Mouse (Mus musculus): ENCODE measurements around the gene BC048507.

DNA sequence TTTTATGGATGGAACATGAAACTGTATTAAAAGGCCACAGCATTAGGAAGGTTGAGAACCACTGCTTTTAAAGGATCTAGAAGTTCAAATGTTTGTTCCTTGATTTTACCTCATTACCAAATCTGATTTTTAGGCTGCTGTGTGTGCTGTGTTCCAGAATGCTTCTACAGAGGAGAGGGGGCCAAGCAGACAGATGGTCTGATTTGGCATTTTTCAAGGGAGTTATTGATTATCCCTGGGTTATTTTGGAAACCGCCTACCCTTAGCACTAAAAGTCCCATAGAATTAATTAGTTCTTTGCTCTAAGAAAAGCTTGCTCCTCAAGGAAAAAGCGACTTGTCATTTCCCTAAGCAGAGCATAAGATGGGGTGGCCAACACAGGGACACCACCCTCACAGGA lies 9.1 kb upstream of the BC048507 start:
- TF ChIP-seq CTCF (IDR thresholded peaks at IDR 0.05; ENCODE audit: low read depth, low read length) (no peak), POLR2A (IDR thresholded peaks at IDR 0.05; ENCODE audit: insufficient read depth, low read length) (no peak), EP300 (IDR thresholded peaks at IDR 0.05; ENCODE audit: insufficient read depth, low read depth, low read length) (no peak)

Measured in ES-Bruce4 (cell line).